Mouse (Mus musculus): ENCODE measurements at regions not wholly inside any gene's neighbourhood (a gene's known extent, or its start where the extent isn't known, plus 50 kb on each side); places are given as distances from the start of the nearest gene placed in this dataset.

DNA sequence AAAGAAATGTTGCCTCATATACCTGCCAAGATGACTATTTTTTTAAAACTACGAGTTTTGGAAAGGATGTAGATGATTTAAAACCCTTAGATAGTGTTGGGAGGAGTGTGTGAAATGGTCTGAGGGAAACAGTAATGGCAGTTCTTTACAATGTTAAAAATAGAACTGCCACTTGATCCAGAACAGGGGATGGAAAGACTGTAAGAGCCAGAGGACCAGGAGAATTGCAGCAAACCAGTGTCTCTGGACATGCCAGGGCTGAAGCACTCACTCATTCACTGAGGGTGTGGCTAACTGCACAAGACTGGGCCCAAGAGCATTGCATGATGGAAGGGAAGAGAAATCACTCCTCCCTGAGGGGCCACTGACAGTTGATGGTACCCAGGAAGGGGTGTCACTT is 53.9 kb upstream of the Rasgef1b start:
- DNase-seq (ENCODE audit: low spot score), result no peak

DNA sequence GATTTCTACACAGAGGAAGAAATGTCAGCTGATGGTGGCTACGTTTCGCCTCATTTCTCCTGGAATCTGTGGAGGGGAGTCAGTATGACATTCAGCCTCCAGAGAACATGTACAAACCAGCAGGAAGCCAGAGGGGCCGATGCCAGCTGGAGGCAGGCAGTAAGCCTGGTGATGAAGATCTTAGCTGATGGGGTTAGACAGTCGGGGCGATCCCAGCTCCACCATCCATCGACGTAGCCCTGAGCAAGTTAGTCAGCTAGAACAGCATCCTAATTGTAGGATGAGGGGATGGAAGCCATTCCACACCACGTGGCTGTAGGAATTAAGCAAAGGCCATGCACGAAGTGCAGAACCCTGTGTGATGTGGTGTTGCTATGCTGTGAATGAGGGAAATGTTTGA is 57.0 kb upstream of the Rasgef1b start:
- DNase-seq (ENCODE audit: low spot score), result no peak

- no peak for DNase-seq (ENCODE audit: low spot score)
These were observed 58.4 kb upstream of the Rasgef1b start for GRCm38 (mm10) chr5:99787239-99787638.

DNA sequence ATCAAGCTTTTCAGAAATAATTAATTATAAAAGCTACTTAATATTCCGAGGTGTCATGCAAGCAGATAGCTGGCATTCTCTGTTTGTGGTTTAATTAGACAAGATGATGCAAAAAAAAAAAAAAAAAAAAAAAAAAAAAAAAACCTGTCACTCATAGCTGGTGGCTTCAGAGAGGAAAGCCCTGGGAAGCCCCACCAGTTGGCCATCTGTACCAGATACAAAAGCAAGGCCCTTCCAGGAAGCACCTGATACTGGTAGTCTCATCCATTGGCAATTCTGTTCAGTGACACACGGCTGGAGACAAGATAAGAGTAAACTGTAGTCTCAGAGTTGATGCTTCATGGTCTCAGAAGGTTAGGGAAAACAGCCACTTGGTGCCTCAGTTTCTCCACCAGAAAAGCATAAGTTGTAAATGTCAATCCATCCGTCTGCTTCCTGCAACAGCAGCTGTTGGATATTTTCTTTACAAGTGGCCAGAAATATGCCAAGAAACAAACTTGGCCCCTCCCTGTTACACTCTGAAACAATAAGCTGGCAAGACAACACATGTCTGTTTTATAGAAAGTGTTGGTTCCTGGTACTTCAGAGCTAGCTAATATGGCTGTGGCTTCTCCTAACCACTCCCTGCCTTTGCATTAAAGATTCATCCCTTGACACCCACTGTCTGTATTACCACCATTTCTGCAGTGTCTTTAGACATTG is 59.0 kb upstream of the Rasgef1b start:
- no peak for DNase-seq (ENCODE audit: low spot score)

GRCm38 (mm10) chr5:99790733-99791132 is 61.9 kb upstream of the Rasgef1b start:
- no peak for DNase-seq (ENCODE audit: low spot score)

GRCm38 (mm10) chr5:99800543-99800942 is 71.7 kb upstream of the Rasgef1b start:
- DNase-seq (ENCODE audit: low spot score), result no peak

- no peak for DNase-seq (ENCODE audit: low spot score)
These were observed 73.1 kb upstream of the Rasgef1b start for GRCm38 (mm10) chr5:99801791-99802450.

- no peak for DNase-seq (ENCODE audit: low spot score)
These were observed 79.2 kb upstream of the Vamp9 start for GRCm38 (mm10) chr5:99826861-99827260.

DNA sequence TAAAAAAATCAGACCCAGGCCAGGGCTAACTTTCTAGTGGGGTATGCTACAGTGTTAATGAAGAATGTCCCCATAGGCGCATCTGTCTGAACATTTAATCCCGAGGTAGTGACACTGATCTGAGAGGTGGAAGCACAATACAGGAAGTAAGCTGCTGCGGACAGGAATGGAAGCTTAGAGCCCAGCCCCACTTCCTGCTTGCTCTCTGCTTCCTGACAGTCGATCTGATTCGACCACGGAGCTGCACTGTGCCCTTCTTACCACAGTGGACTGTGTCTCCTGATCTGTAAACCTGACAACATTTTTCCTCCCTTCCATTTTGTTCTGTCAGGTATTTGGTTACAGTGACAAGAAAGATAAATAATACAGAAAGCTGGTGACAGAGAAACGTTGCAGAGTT is 77.5 kb upstream of the Vamp9 start:
- DNase-seq (ENCODE audit: low spot score), result peak; percentile 22

- DNase-seq (ENCODE audit: low spot score), result no peak
These were observed 67.7 kb upstream of the Vamp9 start for GRCm38 (mm10) chr5:99838236-99838775.

DNA sequence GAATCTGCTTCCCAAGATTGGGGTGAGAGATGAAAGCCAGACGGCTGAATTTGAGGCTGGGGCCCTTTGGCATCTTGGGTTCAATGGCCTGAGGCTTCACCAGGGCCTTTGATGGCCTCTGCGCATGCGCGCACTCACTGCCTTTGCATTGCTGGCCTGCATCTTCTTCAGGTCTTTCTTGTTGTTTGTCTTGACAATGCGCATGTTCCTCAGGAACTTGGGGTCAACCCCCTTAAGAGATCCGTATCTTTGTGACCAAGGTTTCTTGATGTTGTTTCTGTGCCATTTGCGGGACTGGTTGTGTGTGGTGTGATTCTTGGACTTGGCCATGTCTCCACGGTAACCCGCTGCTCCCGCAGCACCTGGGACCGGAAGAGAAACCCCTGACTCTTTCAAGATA is 66.4 kb upstream of the Vamp9 start:
- no peak for DNase-seq (ENCODE audit: low spot score)

DNA sequence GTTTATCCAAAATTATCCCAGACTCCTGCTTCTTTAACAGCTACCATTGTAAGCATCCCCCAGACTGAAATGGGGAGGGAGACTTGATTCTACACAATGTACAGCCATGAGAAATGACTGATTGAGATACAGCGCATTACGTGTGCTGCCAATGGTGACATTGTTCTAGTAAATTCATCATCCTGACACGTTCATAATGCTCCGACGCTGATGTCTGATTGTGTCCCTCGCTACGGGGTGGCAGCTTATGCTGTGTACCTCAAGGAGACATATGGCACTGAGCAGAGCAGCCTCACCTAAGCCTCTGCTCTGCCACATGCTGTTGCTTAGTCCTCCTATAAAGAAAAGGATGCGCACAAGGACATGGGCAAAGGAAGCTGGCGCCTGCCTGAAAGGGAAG is 65.2 kb upstream of the Vamp9 start:
- DNase-seq (ENCODE audit: low spot score), result no peak

DNA sequence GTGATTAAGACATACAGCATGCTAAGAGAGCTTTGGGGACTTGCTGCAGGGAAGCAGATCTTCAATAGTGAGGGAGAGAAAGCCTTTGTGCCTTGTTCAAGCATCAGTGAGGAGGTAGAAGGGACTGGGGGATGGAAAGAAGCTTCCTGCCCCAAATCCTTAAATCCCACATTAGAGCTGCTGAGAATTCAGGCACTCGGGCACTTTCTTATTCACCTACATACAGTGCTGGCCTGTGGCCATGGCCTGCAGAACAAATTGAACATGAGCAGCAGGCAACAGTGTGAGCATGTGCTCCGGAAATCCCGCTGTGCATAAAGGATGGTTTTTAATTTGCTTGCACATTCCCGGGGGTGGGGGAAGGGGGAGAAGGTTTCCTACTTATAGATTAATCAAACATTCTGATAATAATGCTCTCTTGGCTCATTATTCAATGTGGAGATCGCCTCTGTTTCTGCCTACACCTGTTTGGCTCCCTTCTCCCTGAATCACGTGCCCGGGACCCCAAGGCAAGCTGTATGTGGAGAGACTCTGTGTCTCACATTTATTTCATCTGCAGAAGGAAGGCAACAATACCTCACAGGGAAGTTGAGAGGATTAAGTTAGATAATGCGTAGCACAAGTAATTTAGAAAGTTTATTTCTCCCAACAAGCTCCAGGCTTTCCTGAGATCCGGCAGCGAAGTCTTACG is 60.3 kb upstream of the Vamp9 start:
- DNase-seq (ENCODE audit: low spot score), result no peak

DNA sequence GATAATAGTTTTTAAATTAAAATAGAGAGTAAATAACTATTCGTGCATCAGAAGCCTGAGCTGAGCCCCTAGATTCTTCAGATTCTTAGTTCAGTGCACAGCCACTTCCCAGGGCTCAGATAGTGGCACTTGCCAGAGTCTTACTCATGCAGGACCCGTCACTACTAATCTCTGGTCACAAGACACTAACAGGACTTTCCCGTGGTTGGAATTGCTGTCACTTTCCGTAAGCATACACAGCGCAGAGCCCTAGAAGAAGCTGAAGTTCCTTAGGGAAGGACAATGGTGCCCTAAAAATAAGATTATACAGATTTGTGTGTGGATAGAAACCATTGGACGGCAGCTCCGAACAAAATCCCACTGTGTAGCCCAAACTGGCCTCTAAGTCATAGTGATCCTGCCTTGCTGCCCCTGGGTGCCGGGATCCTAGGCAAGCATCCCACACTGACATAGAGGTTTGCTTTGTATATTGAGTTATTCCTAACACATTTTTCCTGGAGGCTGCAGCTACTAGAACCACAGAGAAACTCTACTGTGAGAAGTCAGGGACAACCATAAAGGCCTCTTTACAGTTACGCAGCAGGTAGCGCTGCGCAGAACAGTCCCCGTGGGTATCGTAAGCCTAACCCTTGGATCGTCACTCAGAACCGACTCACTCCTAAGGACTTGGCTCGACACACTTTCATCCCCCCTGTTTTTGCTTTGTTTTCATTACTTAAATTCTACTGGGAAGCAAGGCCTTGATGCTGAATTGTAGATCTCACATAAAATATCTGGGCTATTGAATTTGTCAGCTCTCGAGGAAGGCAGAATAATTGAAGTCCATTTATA is 57.7 kb upstream of the Vamp9 start:
- DNase-seq (ENCODE audit: low spot score), result no peak

GRCm38 (mm10) chr5:99849001-99849400 is 57.1 kb upstream of the Vamp9 start:
- DNase-seq (ENCODE audit: low spot score), result peak; percentile 10

GRCm38 (mm10) chr5:99852316-99852715 is 53.7 kb upstream of the Vamp9 start:
- DNase-seq (ENCODE audit: low spot score), result no peak

Data from T-cell, adult 2 months (primary cell).